Mouse (Mus musculus): ENCODE data around the gene Uggt2.

Uggt2 gene

GRCm38 (mm10) chr14:119037076-119037683 is 62.0 kb downstream of the Uggt2 start:
- 92% methylated on average over 12 of the region's 12 CpGs for WGBS

- 60% methylated on average over 2 of the region's 2 CpGs for WGBS
Measured at GRCm38 (mm10) chr14:119027675-119028253, 71.5 kb downstream of the Uggt2 start.

- 34% methylated on average over 4 of the region's 4 CpGs for WGBS
Measured at GRCm38 (mm10) chr14:119027130-119027529, 72.1 kb downstream of the Uggt2 start.

GRCm38 (mm10) chr14:119025889-119026288 is 73.3 kb downstream of the Uggt2 start:
- 64% methylated on average over 5 of the region's 5 CpGs for WGBS

- 60% methylated on average over 12 of the region's 12 CpGs for WGBS
Measured at GRCm38 (mm10) chr14:119013549-119013948, 85.7 kb downstream of the Uggt2 start.

GRCm38 (mm10) chr14:119012607-119013431 is 86.4 kb downstream of the Uggt2 start:
- WGBS = 60% methylated on average over 23 of the region's 23 CpGs

- 98% methylated on average over 2 of the region's 2 CpGs for WGBS
Measured at GRCm38 (mm10) chr14:119009531-119009930, 89.7 kb downstream of the Uggt2 start.

- WGBS = 46% methylated on average over 7 of the region's 7 CpGs
Measured at GRCm38 (mm10) chr14:119008031-119008590, 91.1 kb downstream of the Uggt2 start.

GRCm38 (mm10) chr14:119007103-119007951 is 91.9 kb downstream of the Uggt2 start:
- 1% methylated on average over 13 of the region's 13 CpGs for WGBS

GRCm38 (mm10) chr14:119006441-119007102 is 92.7 kb downstream of the Uggt2 start:
- 1% methylated on average over 49 of the region's 49 CpGs for WGBS

- WGBS = 14% methylated on average over 5 of the region's 5 CpGs
Measured at GRCm38 (mm10) chr14:119005834-119006233, 93.4 kb downstream of the Uggt2 start.

- WGBS = 92% methylated on average over 9 of the region's 9 CpGs
Measured at GRCm38 (mm10) chr14:118995226-118995925, 103.9 kb downstream of the Uggt2 start.

GRCm38 (mm10) chr14:118987523-118988496 is 111.4 kb downstream of the Uggt2 start:
- WGBS = 77% methylated on average over 13 of the region's 13 CpGs

GRCm38 (mm10) chr14:118986653-118987522 is 112.3 kb downstream of the Uggt2 start:
- 44% methylated on average over 16 of the region's 16 CpGs for WGBS

GRCm38 (mm10) chr14:118984161-118984560 is 115.1 kb downstream of the Uggt2 start:
- 88% methylated on average over 4 of the region's 4 CpGs for WGBS

GRCm38 (mm10) chr14:118982429-118983045 is 116.7 kb downstream of the Uggt2 start:
- WGBS = 24% methylated on average over 8 of the region's 11 CpGs

- 30% methylated on average over 6 of the region's 6 CpGs for WGBS
Measured at GRCm38 (mm10) chr14:118981711-118982428, 117.4 kb downstream of the Uggt2 start.
